Mouse (Mus musculus) right cerebral cortex, adult 18-20 months (tissue): ENCODE measurements around the gene Gpsm3.
"Not testable (repeated sequence)": the region's sequence is repeated elsewhere in the genome, so short reads cannot be mapped to it uniquely, and the experiment has no call there.

Experiments used
- DNase-seq: peaks from one replicate; pipeline ENCODE4 v3.0.0; 2022; ENCODE audit warnings: mixed read lengths

Gene Gpsm3

DNA sequence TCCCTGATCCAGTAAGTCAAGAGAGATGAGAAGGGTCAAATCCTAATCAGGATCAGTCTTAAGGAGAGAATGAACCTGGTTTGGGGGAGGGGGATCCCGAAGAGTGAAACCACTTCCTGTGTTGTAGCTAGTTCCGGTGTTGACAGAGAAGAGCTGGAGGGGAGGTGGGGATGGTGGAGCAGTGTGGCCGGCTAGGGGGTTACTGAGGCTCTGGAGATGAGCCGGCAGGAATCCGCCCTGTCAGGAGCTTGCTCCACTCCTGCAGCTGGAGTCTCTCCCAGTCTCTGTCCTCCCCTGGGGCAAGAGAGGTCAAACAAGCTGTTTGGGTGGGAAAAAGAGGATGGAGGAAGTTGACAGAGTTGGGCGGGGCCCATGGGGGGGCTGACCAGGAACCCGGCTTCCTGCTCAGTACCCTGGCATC is at the start of gene Gpsm3:
Gene Gpsm3 (plus strand): TSS at position 126 of the 421 bp plus-strand sequence.
- DNase-seq: no peak

DNA sequence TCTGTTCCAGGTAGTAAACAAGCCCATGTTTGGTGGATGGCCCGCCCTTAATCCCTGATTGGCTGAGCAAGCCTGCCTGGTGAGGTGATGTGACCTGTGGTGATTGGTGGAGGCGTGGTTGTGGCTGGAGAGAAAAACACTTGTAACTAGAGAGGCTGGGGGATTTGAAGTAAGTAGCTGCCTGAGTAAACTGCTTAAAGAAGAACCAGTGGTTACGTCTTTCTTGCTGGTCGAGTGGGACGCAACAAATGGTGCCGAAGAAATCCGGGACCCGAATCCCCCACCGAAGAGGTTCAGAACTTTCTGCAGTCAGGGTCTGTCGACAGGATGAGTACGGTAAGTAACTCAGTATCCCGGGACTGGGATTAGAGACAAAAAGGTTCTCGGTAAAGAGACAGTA is 46.0 kb upstream of the Gpsm3 start:
- DNase-seq: not testable (repeated sequence)

DNA sequence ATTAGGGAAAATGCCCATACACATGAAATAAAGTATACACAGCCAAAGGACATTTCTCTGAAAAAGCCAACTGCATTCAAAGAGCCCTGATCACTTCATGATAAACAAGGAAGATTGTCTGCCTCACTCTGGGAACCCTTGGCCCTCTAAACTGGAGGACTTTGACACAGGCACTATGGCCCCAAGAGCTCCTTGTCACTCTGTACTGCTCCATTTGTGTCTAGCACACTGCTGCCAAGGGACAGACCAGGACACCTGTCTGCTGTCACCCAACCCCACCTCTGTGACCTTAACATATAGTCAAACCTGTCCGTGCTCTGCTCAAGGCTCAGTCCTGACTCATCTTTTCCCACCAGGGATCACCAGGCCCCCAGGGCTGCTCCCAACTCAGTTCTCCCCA is 42.8 kb upstream of the Gpsm3 start:
- DNase-seq: no peak

DNA sequence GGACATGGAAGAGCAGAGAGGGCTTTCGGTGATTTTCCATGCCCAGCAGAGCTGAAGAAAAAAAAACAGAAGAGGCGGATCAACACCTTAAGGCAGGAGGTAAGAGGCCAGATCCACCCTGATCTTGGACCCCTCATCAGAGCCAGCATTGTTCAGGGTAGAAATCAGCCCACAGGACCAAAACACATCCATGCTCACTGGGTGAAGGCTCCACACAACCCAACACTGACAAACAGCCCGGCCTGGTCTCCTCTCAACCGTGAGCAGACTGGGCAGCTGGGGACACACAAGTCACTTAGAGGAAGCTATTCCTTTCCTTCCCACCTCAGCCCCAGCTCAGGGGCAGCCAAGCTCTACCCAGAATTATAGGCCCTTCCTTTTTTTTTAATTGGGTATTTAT is 42.0 kb upstream of the Gpsm3 start:
- DNase-seq: no peak

DNA sequence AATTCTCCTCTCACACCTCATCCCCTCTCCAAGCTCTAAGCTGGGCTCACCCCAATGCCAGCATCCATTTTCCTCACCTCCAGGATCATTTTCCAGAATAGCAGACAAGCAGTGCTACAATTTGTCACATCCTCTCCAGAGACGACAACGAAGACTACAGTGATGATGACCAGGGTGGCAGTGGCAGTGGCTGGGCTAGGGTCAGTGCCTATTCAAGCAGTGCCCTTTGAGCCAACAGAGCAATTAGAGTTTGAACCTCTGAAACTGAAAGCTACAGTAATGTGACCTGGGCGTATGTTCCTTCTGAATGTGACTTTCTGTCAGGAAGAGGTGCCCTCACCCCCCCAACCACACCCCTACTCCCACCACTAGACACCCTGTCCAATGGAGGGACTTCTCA is 40.5 kb upstream of the Gpsm3 start:
- no peak for DNase-seq

DNA sequence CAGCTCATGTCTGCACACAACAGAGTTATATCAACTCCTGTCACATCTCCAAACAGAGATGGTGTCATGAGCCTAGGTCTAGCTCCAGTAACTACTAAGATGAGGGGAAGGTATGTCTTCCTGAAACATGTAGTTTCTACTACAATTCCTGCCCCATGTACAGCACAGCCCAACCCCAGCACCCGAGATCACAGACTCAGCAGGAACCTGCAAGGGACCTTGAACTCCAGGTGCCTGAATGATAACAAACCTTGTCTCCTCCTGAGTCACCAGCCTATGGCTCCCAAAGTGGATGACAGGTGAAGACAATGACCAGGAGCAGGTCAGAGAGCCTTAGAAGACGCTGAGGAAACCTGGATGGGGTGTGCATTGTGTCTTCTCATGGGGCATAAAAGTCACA is 39.8 kb upstream of the Gpsm3 start:
- DNase-seq: no peak

DNA sequence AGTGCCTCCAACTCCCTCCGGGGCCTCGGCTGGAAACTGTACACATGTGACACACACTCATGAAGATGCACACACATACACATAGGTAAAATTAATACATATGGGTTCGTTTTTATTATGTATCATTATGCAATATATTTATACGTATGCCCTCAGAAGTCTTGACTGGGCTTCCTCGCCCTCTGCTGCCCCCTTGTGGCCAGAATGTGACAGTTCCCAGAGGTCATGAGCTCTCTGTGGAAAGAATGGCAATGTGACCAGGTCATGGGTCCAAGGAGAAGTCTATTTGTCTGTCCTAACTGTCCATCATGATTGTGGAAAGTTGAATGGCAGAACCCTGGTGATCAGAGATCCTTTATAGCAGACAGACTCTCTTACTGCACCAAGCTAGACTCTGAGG is 34.1 kb upstream of the Gpsm3 start:
- DNase-seq: peak; percentile 45

DNA sequence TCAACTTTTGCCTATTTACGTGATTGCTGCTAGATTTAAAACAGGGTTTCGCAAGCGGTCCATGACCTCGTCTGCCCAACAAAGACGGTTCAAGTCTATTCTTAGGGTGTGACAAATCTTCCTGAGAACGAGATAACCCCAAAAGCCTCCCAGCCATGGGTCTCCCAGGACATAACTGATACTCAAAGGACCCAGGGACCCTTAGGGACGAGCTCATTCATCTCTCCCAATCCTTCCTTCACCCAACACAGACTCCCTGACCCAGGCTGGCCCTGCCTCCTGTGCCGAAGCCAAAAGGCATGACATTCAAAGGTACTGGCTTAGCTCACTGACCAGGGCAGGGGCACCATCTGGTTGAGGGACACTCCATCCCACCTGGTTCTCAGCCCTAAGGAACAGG is 33.2 kb upstream of the Gpsm3 start:
- no peak for DNase-seq

DNA sequence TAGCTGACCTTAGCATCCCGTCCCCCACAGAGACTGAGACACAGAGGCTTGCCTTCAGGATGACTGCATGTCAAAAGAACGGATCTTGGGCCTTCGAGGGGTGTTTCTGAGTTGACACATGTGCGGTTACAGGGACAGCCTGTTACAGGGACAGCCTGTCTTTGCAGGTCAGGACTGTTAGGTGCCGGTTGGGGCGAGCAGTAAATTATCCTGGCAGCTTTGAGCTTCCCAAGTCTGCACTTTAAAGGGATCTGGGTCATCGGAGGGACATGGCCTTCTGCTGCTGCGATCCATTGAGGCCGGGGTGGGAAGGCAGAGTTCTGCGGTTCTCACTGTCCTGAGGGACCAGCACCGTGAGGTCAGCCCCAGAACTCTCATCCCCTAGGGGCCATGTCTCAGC is 32.2 kb upstream of the Gpsm3 start:
- no peak for DNase-seq

DNA sequence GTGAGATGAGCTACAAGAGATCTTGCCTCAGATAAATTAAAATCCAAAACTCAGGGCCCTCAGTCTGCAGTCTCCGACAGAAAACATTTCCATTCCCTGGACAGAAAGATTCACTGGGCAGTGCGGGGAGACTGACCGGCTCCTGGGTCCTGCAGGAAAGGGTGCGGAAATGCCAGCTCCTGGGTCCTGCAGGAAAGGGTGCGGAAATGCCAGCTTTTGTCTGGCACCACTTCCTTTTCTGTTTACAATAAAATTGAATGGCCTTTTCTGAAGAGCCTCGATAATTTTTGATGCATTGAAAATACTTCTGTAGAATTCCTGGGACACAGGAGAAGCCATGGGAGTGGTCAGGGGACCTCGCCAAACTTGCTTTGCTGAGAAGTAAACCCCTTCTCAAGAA is 30.5 kb upstream of the Gpsm3 start:
- no peak for DNase-seq

DNA sequence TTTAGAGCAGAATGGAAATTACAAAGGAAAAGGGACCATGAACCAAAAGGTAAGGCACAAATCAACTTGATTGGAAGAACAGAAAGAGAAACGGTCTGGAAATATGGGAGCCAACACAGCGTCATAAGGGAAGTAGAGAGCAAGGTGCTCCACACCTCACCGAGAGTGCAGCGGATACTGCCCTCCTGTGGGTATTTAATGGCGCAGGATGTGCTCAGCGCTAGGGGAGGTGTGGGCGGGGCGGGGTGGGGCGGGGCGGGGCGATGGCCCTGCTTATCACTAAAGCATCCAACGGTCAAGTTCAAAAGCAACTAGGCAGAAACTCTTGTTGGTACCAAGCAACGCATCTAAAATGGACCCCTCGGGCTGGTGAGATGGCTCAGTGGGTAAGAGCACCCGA is 29.7 kb upstream of the Gpsm3 start:
- no peak for DNase-seq

DNA sequence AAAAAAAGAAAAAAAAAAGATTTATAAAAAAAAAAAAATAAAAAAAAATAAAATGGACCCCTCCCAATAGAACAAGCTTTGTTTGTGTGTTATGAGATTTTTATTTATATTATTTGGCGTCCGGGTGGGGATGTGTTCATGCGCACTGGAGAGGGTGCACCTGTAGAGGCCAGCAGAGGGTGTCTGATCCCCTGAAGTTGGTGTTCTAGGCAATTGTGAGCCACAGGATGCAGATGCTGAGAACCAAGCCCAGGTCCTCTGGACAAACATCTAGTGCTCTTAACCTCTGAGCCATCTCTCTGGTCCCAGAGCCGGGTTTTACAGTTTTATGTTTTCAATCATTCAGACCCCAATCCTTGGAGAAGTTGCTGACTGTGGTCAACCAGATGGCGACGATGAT is 29.2 kb upstream of the Gpsm3 start:
- DNase-seq: no peak

DNA sequence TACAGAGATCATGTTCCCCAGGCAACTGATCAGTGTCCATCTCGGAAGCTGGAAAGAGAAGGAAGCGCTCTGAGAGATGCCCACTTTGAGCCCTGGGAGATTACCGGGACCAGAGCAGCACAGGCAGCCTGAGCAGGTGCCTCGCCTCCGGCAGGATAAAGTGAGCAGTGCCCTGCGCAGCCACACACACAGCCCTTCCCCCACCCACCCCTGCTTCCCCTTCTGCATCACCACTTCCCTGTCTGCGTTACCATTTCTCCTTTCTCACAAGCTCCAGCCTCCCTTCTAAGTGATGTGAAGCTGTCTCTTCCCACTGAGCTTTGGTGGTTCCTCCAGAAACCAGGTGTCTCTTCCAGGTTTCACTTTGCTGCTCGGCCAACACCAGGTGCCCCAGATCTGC is 28.4 kb upstream of the Gpsm3 start:
- no peak for DNase-seq

DNA sequence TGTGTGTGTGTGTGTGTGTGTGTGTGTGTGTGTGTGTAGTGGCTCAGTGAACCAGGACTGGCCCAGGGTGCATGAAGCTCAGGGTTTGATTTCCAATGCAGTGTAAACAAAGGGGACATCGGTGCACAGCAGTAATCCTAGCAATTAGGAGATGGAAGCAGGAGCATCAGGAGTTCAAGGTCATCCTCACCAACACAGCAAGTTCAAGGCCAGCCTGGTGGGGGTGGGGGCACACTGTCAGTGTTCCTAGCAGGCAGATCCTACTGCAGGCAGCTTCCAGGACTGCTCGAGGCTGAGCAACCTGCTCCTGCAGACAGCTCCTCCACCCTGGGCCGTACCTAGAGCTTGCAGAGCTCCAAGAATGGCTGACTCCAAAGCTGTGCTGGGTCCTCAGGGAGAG is 27.0 kb upstream of the Gpsm3 start:
- no peak for DNase-seq

DNA sequence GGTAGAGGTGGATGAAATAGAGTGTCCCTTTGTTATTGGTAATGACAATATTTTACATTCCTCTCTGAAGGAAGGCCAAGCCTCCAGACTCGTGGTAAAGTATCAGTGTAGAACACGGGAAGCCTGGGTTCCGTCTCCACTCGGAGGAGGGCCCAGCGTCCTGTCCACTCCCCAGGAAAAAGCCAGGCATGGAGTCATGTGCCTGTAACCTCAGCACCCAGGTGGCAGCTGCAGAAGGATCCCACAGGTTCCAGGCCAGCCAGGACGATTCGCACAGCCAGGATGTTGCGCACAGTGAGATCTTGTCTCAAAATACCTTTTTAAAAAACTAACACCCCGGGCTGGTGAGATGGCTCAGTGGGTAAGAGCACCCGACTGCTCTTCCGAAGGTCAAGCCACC is 26.3 kb upstream of the Gpsm3 start:
- DNase-seq: no peak

DNA sequence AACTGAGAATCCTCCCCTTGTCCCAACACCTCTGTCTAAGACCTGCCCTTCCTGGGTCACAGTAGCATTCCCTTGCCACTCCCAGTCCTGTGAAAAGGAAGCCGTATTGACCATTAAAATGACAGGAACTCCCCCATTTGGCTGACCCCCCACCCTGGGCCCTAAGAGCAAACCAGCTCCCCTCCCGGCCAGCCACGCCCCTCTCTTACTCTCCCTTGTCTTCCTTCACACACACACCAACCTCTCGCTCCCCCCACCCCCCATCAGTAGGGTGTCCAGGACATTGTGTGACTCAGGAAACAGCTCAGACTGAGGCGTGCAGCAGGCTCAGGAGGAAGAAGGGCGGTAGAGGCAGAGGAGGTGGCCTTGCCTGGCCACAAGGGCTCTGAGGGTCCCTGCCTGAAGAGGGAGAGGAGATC is 25.6 kb upstream of the Gpsm3 start, which contains the start of gene Notch4:
Gene Notch4 (plus strand): TSS at position 266 of the 419 bp plus-strand sequence.
- DNase-seq: no peak

DNA sequence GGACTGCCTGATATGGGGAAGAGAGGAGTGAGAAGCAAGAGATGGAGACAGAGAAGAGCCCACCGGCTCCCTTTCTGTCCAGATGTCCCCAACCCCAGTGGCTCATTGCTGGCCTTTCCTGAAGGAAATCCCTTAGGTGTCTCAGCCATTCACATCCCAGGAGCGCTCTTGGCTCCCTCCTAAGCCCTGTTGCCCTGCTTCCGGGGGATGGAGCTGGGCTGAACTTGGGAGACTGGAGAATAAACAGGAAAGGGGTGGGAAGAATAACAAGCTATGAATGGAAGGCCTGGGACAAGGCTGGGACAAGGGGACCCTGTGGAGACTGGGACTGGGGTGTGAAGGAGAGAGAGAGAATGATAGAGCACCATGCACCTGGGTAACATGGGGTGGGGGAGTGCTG is 24.8 kb upstream of the Gpsm3 start:
- no peak for DNase-seq

DNA sequence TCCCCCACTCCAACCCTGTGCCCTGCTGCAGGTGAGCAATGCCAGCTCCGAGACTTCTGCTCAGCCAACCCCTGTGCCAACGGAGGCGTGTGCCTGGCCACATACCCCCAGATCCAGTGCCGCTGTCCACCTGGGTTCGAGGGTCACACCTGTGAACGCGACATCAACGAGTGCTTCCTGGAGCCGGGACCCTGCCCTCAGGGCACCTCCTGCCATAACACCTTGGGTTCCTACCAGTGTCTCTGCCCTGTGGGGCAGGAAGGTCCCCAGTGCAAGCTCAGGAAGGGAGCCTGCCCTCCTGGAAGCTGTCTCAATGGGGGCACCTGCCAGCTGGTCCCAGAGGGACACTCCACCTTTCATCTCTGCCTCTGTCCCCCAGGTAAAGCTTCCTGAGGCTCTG is 22.3 kb upstream of the Gpsm3 start:
- DNase-seq: no peak

DNA sequence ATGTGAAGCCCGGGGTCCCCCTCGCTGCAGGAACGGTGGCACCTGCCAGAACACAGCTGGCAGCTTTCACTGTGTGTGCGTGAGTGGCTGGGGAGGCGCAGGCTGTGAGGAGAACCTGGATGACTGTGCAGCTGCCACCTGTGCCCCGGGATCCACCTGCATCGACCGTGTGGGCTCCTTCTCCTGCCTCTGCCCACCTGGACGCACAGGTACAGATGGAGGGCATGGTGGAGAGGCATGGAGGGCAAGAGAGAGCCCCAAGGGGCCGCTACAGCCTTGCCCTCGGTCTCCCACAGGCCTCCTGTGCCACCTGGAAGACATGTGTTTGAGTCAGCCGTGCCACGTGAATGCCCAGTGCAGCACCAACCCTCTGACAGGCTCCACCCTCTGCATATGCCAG is 21.2 kb upstream of the Gpsm3 start:
- DNase-seq: no peak

DNA sequence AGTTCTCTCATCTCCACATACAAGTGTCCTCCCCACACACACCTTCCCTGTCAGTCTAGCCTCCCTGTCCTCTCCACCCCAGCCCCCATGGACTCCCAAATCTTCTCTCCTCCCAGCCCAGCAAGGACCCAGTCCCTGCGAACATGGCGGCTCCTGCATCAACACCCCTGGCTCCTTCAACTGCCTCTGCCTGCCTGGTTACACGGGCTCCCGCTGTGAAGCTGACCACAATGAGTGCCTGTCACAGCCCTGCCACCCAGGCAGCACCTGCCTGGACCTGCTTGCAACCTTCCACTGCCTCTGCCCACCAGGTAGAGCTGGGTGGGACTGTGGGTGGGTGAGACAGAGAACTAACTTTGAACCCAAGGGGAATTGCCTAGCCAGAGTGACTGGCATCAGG is 19.7 kb upstream of the Gpsm3 start:
- no peak for DNase-seq

DNA sequence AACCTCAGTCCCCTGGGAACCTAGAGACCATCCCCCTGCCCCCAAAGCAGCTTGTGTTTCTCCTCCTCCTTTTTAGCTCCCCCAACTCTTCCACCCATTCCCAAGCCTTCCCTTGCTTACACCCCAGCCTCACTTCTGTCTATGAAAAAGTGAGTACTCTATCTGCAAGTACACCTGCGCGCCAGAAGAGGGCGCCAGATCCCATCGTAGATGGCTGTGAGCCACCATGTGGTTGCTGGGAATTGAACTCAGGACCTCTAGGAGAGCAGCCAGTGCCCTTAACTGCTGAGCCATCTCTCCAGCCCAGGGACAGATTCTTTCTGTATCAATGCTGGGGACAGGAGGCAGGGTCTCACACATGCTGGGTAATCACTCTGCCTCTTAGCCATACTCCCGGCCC is 17.7 kb upstream of the Gpsm3 start:
- no peak for DNase-seq

DNA sequence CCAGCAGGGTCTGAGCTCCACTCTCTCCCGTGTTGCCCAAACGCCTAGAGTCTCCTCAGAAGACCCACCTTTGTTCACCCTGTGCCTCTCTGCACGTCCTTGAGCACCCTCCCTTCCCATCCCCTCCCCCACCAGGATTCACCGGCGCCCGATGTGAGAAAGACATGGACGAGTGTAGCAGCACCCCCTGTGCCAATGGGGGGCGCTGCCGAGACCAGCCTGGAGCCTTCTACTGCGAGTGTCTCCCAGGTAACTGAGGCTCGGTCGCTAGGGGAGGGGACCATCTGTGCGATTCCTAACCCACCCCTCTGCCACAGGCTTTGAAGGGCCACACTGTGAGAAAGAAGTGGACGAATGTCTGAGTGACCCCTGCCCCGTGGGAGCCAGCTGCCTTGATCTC is 17.2 kb upstream of the Gpsm3 start:
- no peak for DNase-seq

DNA sequence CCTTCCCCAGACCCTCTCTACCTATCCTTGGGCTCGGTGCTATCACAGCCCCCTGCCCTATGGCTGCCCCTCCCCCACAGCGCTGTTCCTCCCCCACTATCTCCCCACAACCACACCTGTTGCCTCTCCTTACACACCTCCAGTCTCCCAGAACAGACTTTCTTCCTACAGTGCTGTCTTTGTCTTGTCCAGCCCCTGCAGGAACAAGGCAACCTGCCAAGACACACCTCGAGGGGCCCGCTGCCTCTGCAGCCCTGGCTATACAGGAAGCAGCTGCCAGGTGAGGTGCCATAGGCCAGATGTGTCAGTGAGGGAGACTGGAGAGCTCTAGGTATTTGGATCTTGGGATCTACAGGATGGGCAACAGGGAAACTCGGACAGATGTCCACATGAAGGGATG is 13.0 kb upstream of the Gpsm3 start:
- DNase-seq: no peak

DNA sequence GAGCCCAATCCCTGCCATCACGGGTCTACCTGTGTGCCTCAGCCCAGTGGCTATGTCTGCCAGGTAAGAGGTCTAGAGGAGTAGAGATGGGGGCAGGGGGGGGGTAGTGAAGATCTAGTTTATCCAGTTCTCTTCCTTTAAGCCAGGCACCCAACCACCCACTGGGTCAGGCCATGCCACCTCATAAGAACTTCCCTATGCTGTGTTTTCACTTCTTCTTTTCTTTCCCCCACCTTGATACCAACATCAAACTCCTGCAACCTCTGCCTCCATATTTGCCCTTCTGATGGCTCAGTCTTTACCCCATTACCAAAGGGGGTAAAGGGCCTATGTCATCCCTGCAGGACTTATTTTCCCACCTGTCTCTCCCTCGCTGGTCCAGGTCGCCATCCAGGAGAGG is 11.5 kb upstream of the Gpsm3 start:
- DNase-seq: no peak

DNA sequence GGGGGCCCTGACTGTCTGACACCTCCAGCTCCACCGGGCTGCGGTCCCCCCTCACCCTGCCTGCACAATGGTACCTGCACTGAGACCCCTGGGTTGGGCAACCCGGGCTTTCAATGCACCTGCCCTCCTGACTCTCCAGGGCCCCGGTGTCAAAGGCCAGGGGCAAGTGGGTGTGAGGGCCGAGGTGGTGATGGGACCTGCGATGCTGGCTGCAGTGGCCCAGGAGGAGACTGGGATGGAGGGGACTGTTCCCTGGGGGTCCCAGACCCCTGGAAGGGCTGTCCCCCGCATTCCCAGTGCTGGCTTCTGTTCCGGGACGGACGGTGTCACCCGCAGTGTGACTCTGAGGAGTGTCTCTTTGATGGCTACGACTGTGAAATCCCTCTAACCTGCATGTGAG is 7.1 kb upstream of the Gpsm3 start:
- DNase-seq: no peak

DNA sequence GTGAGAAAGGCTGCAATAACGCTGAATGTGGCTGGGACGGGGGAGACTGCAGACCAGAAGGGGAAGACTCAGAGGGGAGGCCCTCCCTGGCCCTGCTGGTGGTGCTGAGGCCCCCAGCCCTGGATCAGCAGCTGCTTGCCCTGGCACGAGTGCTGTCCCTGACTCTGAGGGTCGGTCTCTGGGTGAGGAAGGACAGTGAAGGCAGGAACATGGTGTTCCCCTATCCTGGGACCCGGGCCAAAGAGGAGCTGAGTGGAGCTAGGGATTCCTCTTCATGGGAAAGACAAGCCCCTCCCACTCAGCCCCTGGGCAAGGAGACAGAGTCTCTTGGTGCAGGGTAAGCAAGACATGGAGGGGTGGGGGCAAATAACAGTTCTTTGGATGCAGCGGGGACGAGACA is 6.2 kb upstream of the Gpsm3 start:
- DNase-seq: no peak
